Mouse (Mus musculus) hindbrain, embryonic 12.5 days (tissue): ENCODE measurements around the gene Slc17a4. TPM values are rescaled to one million over a fixed set of nuclear protein-coding genes. Genes with fewer than 3 reads are reported as not detected.

Source experiments
- ATAC-seq: fragments of 200-750 bp; cut with Nextera tagmentation; 2 replicates; pipeline ENCODE4 v1.8.0; 2017; ENCODE audit warnings: moderate TSS enrichment; ENCODE audit not compliant: low FRiP score
- H3K27ac ChIP-seq: fragments of 300-500 bp; sonication (generic); 2 replicates; pipeline ENCODE4 v1.5.1; 2016; ENCODE audit warnings: mild to moderate bottlenecking
- H3K27me3 ChIP-seq: fragments of 300-500 bp; sonication (generic); 2 replicates; pipeline ENCODE4 v1.6.1; 2016; ENCODE audit warnings: mild to moderate bottlenecking
- H3K36me3 ChIP-seq: fragments of 300-500 bp; sonication (generic); 2 replicates; pipeline ENCODE4 v1.6.1; 2016; ENCODE audit warnings: mild to moderate bottlenecking
- H3K4me1 ChIP-seq: fragments of 300-500 bp; sonication (generic); 2 replicates; pipeline ENCODE4 v1.6.1; 2016
- H3K4me2 ChIP-seq: fragments of 300-500 bp; sonication (generic); replicated peaks from 2 replicates; pipeline ENCODE4 v1.6.1; 2016; ENCODE audit warnings: mild to moderate bottlenecking
- H3K4me3 ChIP-seq: fragments of 300-500 bp; sonication (generic); 2 replicates; pipeline ENCODE4 v1.5.1; 2016; ENCODE audit warnings: mild to moderate bottlenecking
- H3K9ac ChIP-seq: fragments of 300-500 bp; sonication (generic); 2 replicates; pipeline ENCODE4 v1.6.1; 2016; ENCODE audit warnings: mild to moderate bottlenecking, moderate library complexity
- H3K9me3 ChIP-seq: fragments of 300-500 bp; sonication (generic); replicated peaks from 2 replicates; pipeline ENCODE4 v1.6.1; 2016; ENCODE audit warnings: mild to moderate bottlenecking
- WGBS: fragments of 180-500 bp; shearing (Covaris S2); methylation state at CpG from one replicate; pipeline ENCODE4 v1.1.7; 2016; 5-methylcytosine and 5-hydroxymethylcytosine counted together
- polyA plus RNA-seq: library from polyadenylated mRNA; unstranded; fragments of >200 nt; fragmentation: Nextera tagmentation; extraction: Ambion mirVana; gene quantifications from 2 replicates; pipeline ENCODE4 v1.2.1, GENCODE M21; 2016

Gene Slc17a4
- polyA plus RNA-seq, 1 experiment from 2014 or later: 0.09 TPM

DNA sequence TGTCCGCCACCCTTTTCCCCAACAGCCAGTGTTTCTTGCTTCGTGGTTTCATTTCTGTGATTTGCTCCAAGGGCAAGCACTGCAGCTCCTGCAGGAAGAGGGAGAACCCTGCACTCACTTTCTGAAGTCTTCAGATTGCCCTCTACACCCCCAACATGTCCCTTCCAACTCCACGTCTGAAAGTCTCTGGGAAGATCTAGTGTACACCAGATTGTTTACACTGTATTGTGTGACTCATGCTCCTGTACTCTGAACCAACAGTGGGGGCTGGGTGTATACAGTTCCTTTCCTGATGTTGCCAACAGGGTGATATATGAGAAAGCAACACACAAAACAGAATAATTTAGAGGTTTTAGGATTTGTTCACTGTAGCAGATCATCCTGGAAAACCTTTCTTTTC is 13.8 kb upstream of the Slc17a4 start:
- ATAC-seq: no peak
- WGBS: 68% methylated on average over 3 of the region's 3 CpGs

DNA sequence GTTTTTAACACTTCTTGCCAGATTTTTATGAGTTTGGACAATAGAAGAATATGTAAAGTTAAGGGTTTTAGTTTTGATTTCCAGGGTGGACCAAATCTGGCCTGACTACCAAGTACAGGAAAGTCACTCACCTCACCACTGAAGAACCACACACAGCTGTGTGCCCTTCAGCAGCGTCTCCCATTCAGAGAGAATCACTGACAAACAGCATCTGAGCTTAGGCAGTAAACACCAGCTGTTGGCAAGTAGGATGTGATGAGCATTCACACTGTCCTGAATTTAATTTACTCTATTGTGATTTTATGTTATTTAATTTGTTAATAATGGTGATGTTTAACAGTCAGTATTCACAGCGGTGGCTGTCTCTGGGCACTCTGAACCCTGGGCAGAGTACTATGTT is 11.0 kb upstream of the Slc17a4 start:
- Histone ChIP-seq H3K27ac (no peak overlapping the region), H3K4me2 (no peak overlapping the region), H3K4me3 (no peak overlapping the region), H3K4me1 (no peaks in the 10 kb centered on the region), H3K9ac (no peak overlapping the region), H3K36me3 (no peaks in the 10 kb centered on the region), H3K9me3 (no peaks in the 10 kb centered on the region), H3K27me3 (no peaks in the 10 kb centered on the region)
- WGBS: 75% methylated on average over 2 of the region's 2 CpGs
- ATAC-seq: no peak

More for the DNA sequence above, 13.8 kb upstream of the Slc17a4 start:
- Histone ChIP-seq H3K36me3 (no peaks in the 10 kb centered on the region), H3K9ac (no peak overlapping the region), H3K4me2 (no peak overlapping the region), H3K27ac (no peak overlapping the region), H3K9me3 (no peaks in the 10 kb centered on the region), H3K4me1 (no peaks in the 10 kb centered on the region), H3K4me3 (no peak overlapping the region), H3K27me3 (no peaks in the 10 kb centered on the region)

DNA sequence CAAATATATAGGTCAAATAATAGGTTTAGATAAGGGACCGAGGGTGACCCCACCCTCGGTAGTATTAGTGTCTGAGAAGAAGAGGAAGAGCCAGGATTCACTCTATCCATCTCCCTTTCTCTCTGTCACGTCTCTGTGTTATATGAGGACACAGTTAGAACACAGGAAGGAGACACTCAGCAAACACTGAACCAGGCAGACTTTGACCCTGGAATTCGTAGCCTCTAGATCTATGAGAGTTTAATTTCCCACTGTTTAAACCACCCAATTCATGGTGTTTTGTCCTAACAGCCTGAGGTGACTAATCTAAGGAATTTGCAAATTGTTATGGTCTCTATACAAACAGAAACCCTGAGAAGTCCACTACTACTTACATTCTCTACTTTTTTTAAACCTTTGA is 2.9 kb upstream of the Slc17a4 start:
- Histone ChIP-seq H3K27ac (no peak overlapping the region), H3K27me3 (no peaks in the 10 kb centered on the region), H3K4me1 (no peaks in the 10 kb centered on the region), H3K4me3 (no peak overlapping the region), H3K9me3 (no peaks in the 10 kb centered on the region), H3K36me3 (no peaks in the 10 kb centered on the region), H3K9ac (no peak overlapping the region), H3K4me2 (no peak overlapping the region)
- ATAC-seq: no peak
- 83% methylated on average over 4 of the region's 4 CpGs for WGBS

DNA sequence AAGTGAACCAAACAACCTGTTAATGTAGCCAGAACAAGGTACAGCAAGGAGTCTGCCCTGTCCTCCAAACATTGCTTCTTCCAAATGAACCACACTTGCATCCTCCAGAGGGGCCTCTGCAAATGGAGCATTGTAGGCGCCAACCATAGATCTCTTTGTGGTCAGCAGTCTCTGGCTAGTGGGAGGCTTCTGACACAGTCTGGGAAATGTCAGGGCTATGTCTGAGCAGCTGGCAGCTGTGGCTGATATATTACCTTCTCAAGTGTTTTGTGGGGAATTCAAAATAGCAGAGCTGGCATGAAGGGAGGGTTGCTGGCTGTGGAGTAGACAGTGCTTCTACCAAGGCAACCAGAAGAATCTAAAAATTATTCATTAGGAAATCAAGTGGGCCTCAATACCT is 1.3 kb upstream of the Slc17a4 start:
- no peak overlapping the region for H3K4me3 ChIP-seq
- H3K27me3 ChIP-seq: no peaks in the 10 kb centered on the region
- H3K27ac ChIP-seq: no peak overlapping the region
- H3K9me3 ChIP-seq: no peaks in the 10 kb centered on the region
- H3K36me3 ChIP-seq: no peaks in the 10 kb centered on the region
- 81% methylated on average over 1 of the region's 1 CpGs for WGBS
- H3K9ac ChIP-seq: no peak overlapping the region
- H3K4me2 ChIP-seq: no peak overlapping the region
- no peaks in the 10 kb centered on the region for H3K4me1 ChIP-seq
- no peak for ATAC-seq

DNA sequence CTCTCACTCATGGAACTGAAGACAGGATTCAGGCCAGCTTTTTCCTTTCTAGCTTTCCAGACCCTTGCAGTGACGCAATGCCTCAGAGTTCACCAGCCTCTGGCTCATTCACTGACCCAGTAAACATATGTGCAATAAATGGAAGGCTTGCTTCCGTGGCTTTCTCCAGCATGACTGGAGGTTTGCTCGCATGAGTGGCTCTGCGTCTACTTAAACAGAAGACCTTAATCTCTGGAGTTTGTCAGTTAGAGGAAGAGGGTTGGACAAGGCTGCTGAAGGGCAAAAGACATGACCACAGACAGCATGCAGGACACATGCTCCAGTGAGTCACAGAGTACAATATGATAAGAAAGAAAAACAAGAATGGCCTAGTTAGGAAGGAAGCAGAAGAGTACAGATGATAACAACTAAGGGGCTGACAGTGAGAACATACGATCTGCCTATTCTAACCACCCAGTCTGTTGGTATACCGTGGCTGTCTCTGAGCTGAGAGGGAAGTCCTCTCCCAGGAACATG is 960 bp downstream of the Slc17a4 start:
- H3K27me3 ChIP-seq: no peaks in the 10 kb centered on the region
- H3K27ac ChIP-seq: no peak overlapping the region
- H3K4me1 ChIP-seq: no peaks in the 10 kb centered on the region
- H3K4me2 ChIP-seq: no peak overlapping the region
- no peaks in the 10 kb centered on the region for H3K36me3 ChIP-seq
- ATAC-seq: no peak
- no peak overlapping the region for H3K4me3 ChIP-seq
- H3K9me3 ChIP-seq: no peaks in the 10 kb centered on the region
- H3K9ac ChIP-seq: no peak overlapping the region
- WGBS: 59% methylated on average over 6 of the region's 6 CpGs

DNA sequence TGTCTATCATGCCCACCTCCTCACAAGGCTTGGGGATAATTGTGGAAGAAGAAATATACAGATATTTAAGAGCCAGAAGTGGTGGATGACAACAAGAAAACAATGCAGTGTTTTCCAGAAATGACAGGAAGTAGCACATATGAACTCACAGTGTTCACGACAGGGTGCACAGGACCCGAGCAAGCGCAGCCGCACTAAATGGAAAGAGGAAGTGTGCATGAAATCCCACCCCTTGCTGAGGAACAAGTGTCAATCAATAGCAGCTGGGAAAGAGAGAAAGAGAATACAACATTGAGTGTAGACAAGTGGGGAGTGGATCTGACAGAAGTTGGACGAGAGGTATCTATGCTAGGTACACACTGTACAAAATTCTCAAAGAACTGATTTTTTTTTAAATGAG is 3.5 kb downstream of the Slc17a4 start:
- Histone ChIP-seq H3K27ac (no peak overlapping the region), H3K4me2 (no peak overlapping the region), H3K4me3 (no peak overlapping the region), H3K4me1 (no peaks in the 10 kb centered on the region), H3K27me3 (no peaks in the 10 kb centered on the region), H3K36me3 (no peaks in the 10 kb centered on the region), H3K9ac (no peak overlapping the region), H3K9me3 (no peaks in the 10 kb centered on the region)
- 86% methylated on average over 5 of the region's 5 CpGs for WGBS
- ATAC-seq: no peak

DNA sequence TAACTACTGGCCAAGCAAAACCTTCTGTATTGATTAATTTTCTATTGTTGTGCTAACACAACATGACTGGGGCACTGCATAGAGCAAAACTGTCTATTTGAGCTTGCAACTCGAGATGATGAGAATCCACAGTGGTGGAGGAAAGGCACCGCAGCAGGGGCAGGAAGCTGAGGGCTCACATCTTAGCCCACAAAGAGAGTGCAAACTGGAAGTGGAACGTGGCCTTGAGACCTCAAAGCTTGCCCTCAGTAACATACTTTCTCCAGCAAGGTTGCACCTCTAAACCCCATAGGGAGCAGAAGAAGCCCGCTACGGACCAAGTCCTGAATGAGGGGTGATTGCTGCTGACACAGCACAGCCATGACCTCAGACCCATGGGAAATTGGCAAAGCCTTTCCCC is 4.7 kb downstream of the Slc17a4 start:
- WGBS: 78% methylated on average over 5 of the region's 5 CpGs
- no peak overlapping the region for H3K9ac ChIP-seq
- no peak overlapping the region for H3K27ac ChIP-seq
- H3K36me3 ChIP-seq: no peaks in the 10 kb centered on the region
- no peak overlapping the region for H3K4me3 ChIP-seq
- H3K4me2 ChIP-seq: no peak overlapping the region
- no peaks in the 10 kb centered on the region for H3K9me3 ChIP-seq
- no peaks in the 10 kb centered on the region for H3K27me3 ChIP-seq
- no peaks in the 10 kb centered on the region for H3K4me1 ChIP-seq
- ATAC-seq: no peak

DNA sequence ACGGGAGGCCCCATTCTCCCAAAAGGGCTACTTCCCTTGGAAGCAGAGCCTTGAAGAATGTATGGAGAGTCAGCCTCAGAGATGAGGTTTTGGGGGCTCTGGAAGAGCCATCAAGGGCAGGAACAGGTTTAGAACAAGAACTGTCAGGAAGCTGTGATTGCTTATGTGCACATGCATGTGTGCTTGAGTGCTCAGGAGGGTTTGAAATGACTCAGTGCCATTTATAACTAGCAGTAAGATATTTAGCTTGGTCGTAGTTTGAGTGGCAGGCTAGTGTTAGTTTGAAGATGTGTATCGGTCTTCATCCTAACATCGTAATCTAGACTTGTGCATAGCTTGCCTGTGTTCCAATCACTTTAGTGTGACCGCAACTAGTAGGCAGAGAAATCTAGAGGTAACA is 7.9 kb downstream of the Slc17a4 start:
- 96% methylated on average over 5 of the region's 5 CpGs for WGBS
- Histone ChIP-seq H3K27me3 (no peaks in the 10 kb centered on the region), H3K4me2 (no peak overlapping the region), H3K36me3 (no peaks in the 10 kb centered on the region), H3K4me3 (no peak overlapping the region), H3K9ac (no peak overlapping the region), H3K27ac (no peak overlapping the region), H3K4me1 (no peaks in the 10 kb centered on the region), H3K9me3 (no peaks in the 10 kb centered on the region)
- ATAC-seq: no peak

DNA sequence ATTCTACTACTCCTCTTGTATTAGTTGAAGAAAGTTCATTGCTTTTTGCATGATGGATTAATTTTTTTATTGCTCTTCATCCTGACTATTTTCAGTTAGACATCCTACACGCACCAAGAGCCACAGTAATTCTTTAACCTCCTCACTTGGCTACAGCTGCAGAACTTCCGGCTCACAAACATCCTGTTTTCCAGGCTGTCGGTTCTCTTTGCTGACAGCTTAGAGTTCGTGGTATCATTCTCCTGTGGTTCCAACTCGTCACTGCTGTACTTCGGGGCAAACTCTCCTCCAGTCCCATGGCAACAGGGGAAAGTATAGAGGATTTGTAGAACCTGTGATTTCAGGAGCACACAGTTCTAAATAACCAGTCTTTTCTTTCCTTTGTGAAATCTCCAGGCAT is 16.6 kb downstream of the Slc17a4 start:
- no peaks in the 10 kb centered on the region for H3K9me3 ChIP-seq
- no peak overlapping the region for H3K4me2 ChIP-seq
- H3K27ac ChIP-seq: no peak overlapping the region
- H3K9ac ChIP-seq: no peak overlapping the region
- no peaks in the 10 kb centered on the region for H3K36me3 ChIP-seq
- WGBS: 59% methylated on average over 6 of the region's 6 CpGs
- H3K4me3 ChIP-seq: no peak overlapping the region
- ATAC-seq: no peak
- H3K27me3 ChIP-seq: no peaks in the 10 kb centered on the region
- 0 out of 2 replicates have a peak, but pooled peaks cover 1% of the 10 kb centered on the region for H3K4me1 ChIP-seq

DNA sequence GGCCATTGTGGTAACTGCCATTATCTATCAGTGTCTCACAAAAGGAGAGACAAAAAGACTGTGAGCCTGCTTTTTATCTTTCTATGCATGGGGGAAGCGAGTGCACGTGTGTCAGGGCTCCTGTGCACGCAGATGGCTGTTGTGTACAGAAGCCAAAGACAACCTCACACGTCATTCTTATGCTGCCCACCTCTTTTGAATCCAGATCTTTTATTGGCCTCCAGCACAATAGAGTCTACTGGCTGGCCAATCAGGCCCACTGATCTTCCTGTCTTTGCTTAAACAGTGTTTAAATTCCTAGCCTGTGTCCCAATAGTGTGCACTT is 21.6 kb downstream of the Slc17a4 start:
- Histone ChIP-seq H3K9me3 (no peaks in the 10 kb centered on the region), H3K9ac (no peak overlapping the region), H3K27me3 (no peaks in the 10 kb centered on the region), H3K4me1 (peaks cover 9% of the 10 kb centered on the region; the same call in 1 of the 2 replicates), H3K4me2 (0 out of 2 replicates have a peak overlapping the region, but pooled peaks have one; percentile 8), H3K27ac (no peak overlapping the region), H3K4me3 (no peak overlapping the region), H3K36me3 (no peaks in the 10 kb centered on the region)
- WGBS: 28% methylated on average over 4 of the region's 4 CpGs
- ATAC-seq: peak; percentile 68

DNA sequence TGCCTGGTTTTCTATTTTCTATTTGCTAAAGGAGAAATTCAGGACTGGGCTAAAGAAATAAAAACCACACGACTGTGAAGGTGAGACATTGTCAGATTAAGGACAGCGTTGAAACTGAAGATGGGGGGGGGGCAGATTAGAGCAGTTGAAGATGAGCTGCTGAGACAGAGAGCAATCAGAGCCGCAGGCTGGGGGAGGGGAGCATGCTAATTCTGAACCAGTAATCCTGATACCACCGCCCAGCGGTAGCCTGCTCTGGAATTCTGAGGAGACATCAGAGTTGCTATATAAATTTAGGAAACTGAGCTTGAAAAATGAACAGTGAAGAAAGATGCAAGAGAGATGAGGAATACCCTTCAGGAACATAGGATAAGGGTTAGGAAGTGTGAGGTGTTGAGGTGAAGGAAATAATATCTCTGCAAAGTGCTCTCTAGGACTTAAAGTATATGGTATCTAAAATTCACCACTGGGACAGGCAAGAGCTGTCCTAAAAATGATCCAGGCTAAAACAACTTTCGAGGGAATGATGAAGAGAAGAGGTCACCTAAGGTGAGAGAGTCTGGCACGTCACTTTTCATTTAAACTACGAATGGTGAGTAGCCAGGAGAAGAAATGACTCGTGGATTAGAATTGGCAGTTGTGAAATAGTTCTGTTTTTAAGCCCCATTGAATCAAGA is 22.1 kb downstream of the Slc17a4 start:
- no peak for ATAC-seq
- Histone ChIP-seq H3K9ac (no peak overlapping the region), H3K27me3 (no peaks in the 10 kb centered on the region), H3K4me3 (no peak overlapping the region), H3K9me3 (no peaks in the 10 kb centered on the region), H3K4me1 (peaks cover 9% of the 10 kb centered on the region; the same call in 1 of the 2 replicates), H3K4me2 (0 out of 2 replicates have a peak overlapping the region, but pooled peaks have one; percentile 8), H3K27ac (no peak overlapping the region), H3K36me3 (no peaks in the 10 kb centered on the region)
- WGBS: 22% methylated on average over 9 of the region's 9 CpGs

DNA sequence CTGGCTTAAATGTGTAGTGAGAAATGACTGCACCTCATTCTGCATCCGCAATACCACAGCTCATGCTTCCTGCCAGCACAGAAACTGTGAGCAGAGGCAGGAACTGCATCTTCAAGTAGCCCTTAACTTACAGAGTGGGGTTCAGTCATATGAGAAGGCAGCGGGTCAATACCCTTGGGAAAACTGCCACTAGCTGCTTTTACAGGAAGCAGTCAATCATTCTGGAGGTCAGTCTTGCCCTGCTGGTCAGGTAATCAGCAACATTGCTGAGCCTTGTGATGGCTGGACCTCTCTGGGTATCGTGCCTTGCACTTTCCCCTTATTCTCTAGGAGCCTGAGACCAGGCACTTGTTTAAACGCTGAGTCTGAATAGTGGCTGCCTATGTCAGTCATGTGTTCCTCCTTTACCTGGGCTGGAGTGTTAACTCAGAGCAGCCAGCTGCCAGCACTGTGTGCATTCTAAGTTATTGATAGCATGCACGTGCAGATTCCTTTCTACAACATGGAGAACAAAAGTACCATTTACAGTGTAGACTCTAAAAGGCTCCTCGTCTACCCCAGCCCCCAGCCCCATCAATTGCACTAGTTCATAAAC is 25.7 kb downstream of the Slc17a4 start:
- Histone ChIP-seq H3K9me3 (no peaks in the 10 kb centered on the region), H3K27me3 (no peaks in the 10 kb centered on the region), H3K4me2 (no peak overlapping the region), H3K36me3 (no peaks in the 10 kb centered on the region), H3K9ac (no peak overlapping the region), H3K27ac (no peak overlapping the region), H3K4me3 (no peak overlapping the region), H3K4me1 (peaks cover 9% of the 10 kb centered on the region; the same call in 1 of the 2 replicates)
- no peak for ATAC-seq
- whole genome bisulfite sequencing: 60% methylated on average over 6 of the region's 6 CpGs
